ENCODE assay signal across 8 mouse cellular contexts in genomic region chr7:112377314-112377713, GRCm38 (mm10). TPM values are rescaled to one million over a fixed set of nuclear protein-coding genes. Genes with fewer than 3 reads are reported as not detected.
DNase-seq lines count a peak whose midpoint lies in the region; ATAC-seq and TF ChIP-seq lines count a peak whose summit lies in the region.

No protein-coding gene starts in this region.

- no peak overlapping the region for H3K4me2 ChIP-seq in neural tube, embryonic 13.5 days

- H3K79me2 ChIP-seq in liver, adult 2 months (ENCODE audit: control insufficient read depth, insufficient read depth, low read length), result no peaks in the 10 kb centered on the region

- no peak for TF ChIP-seq POLR2A in kidney, adult 2 months (IDR thresholded peaks at IDR 0.05; ENCODE audit: low read depth, low read length)
- no peak for TF ChIP-seq POLR2A in liver, adult 2 months (IDR thresholded peaks at IDR 0.05; ENCODE audit: extremely low read depth, insufficient read depth, low read length)

- no peaks in the 10 kb centered on the region for H3K9me3 ChIP-seq in neural tube, embryonic 13.5 days

- intact Hi-C loops in gastrocnemius, postnatal 36 days (cut with DNase I), result loop anchor here (5.0 kb wide), 2 partner anchors 490 to 755 kb away; no protein-coding TSS in a partner anchor

- H3K4me1 ChIP-seq in kidney, adult 2 months (ENCODE audit: control insufficient read depth, insufficient read depth, low read length), result peaks cover 17% of the 10 kb centered on the region; the same call in 1 of the 2 replicates
- H3K4me1 ChIP-seq in liver, adult 2 months (ENCODE audit: control insufficient read depth, insufficient read depth, low read length), result peaks cover 7% of the 10 kb centered on the region; the same call in 1 of the 2 replicates
- no peaks in the 10 kb centered on the region for H3K4me1 ChIP-seq in neural tube, embryonic 13.5 days (replicated peaks)

- WGBS in kidney, adult 2 months, result 44% methylated on average over 8 of the region's 8 CpGs
- 44% methylated on average over 8 of the region's 8 CpGs for WGBS in liver, adult 2 months
- 40% methylated on average over 8 of the region's 8 CpGs for WGBS in neural tube, embryonic 13.5 days

- peak; percentile 91 for TF ChIP-seq CTCF in kidney, adult 2 months (conservative IDR thresholded peaks at IDR 0.05; ENCODE audit: insufficient read depth, insufficient read length, low read depth, low read length)
- peak; percentile 72 for TF ChIP-seq CTCF in liver, adult 2 months (IDR thresholded peaks at IDR 0.05; ENCODE audit: low read depth, low read length)

- DNase-seq in A20 (ENCODE audit: low read depth, low spot score), result peak; percentile 52
- DNase-seq in adrenal gland, adult 18-20 months (ENCODE audit: low spot score in 2 of 2), result peak; percentile 76
- peak; percentile 50 to 59 for DNase-seq in gastrocnemius, postnatal 36 days
- peak; percentile 82 for DNase-seq in kidney, adult 2 months
- DNase-seq in liver, adult 2 months (ENCODE audit: extremely low read depth, low read depth, low spot score), result peak; percentile 69
- DNase-seq in urinary bladder, adult 2 months (ENCODE audit: low spot score), result peak; percentile 48

- no peak overlapping the region for H3K9ac ChIP-seq in liver, adult 2 months (ENCODE audit: low read depth, low read length)
- no peak overlapping the region for H3K9ac ChIP-seq in neural tube, embryonic 13.5 days

- no peak overlapping the region for H3K4me3 ChIP-seq in kidney, adult 2 months (ENCODE audit: insufficient read depth, low read depth, low read length)
- H3K4me3 ChIP-seq in liver, adult 2 months (ENCODE audit: insufficient read depth, low read depth, low read length), result no peak overlapping the region
- no peak overlapping the region for H3K4me3 ChIP-seq in neural tube, embryonic 13.5 days

- H3K27me3 ChIP-seq in kidney, adult 2 months (replicated peaks; ENCODE audit: control insufficient read depth, insufficient read depth, low read length), result no peaks in the 10 kb centered on the region
- H3K27me3 ChIP-seq in liver, adult 2 months (ENCODE audit: control insufficient read depth, insufficient read depth, low read length), result no peaks in the 10 kb centered on the region
- H3K27me3 ChIP-seq in neural tube, embryonic 13.5 days, result no peaks in the 10 kb centered on the region; the same call in 1 of the 2 replicates

- ATAC-seq in common myeloid progenitor, adult 5-6 weeks (replicated peaks; ENCODE audit: low read depth, poor library complexity, severe bottlenecking), result peak; percentile 82
- ATAC-seq in neural tube, embryonic 13.5 days (ENCODE audit: low read depth), result peak; percentile 74; the same call in 1 of the 2 replicates

- H3K27ac ChIP-seq in kidney, adult 2 months (ENCODE audit: insufficient read depth, low read depth, low read length), result no peak overlapping the region
- H3K27ac ChIP-seq in liver, adult 2 months (replicated peaks; ENCODE audit: insufficient read depth, low read depth, low read length), result no peak overlapping the region
- H3K27ac ChIP-seq in neural tube, embryonic 13.5 days (replicated peaks), result no peak overlapping the region

- no peaks in the 10 kb centered on the region for H3K36me3 ChIP-seq in kidney, adult 2 months (ENCODE audit: control insufficient read depth, insufficient read depth, low read length)
- no peaks in the 10 kb centered on the region for H3K36me3 ChIP-seq in liver, adult 2 months (ENCODE audit: control insufficient read depth, insufficient read depth, low read length)
- H3K36me3 ChIP-seq in neural tube, embryonic 13.5 days, result no peaks in the 10 kb centered on the region

RNA-seq across cellular contexts. Expression of gene Parva, which starts 50.0 kb away (rescaled TPM):
- total RNA-seq in adrenal gland, adult 18-20 months (2021), result 10 to 100 TPM; 81.0 to 83.7 TPM
- not detected in 2 replicates for total RNA-seq in common myeloid progenitor, adult 5-6 weeks (2017)
- 10 to 100 TPM; 14.5 to 17.3 TPM for total RNA-seq in gastrocnemius, postnatal 36 days (2021)
- 78.3 and 82.5 TPM in 2 replicates for polyA plus RNA-seq in kidney, adult 2 months (2012; rRNA removed)
- 18.8 and 24.4 TPM in 2 replicates for total RNA-seq in liver, adult 2 months (2014; rRNA removed)
- 27.2 and 34.5 TPM in 2 replicates for polyA plus RNA-seq in liver, adult 2 months (2012; rRNA removed)
- polyA plus RNA-seq in neural tube, embryonic 13.5 days (2015; fragmentation: Nextera tagmentation; extraction: Ambion mirVana), result 26.2 and 31.7 TPM in 2 replicates
- 140 and 183 TPM in 2 replicates for polyA plus RNA-seq in urinary bladder, adult 2 months (2012; rRNA removed)

Comparison
In these comparisons a context has a peak if more than half of its experiments do, and no peak if none do; other contexts are left out.
1. RNA of gene Parva, which starts 50.0 kb away (total RNA-seq): 81.0 to 83.7 TPM in adrenal gland, adult 18-20 months, 18.8 to 24.4 TPM in liver, adult 2 months and 14.5 to 17.3 TPM in gastrocnemius, postnatal 36 days; not detected in common myeloid progenitor, adult 5-6 weeks; every median in the first group is over 10 times any median in the second.
2. Peak in every context shown above with its lines, with median percentiles within 50 percentile points of each other: DNase-seq.